Mouse (Mus musculus): ENCODE data around the gene Hist1h4h.

DNA sequence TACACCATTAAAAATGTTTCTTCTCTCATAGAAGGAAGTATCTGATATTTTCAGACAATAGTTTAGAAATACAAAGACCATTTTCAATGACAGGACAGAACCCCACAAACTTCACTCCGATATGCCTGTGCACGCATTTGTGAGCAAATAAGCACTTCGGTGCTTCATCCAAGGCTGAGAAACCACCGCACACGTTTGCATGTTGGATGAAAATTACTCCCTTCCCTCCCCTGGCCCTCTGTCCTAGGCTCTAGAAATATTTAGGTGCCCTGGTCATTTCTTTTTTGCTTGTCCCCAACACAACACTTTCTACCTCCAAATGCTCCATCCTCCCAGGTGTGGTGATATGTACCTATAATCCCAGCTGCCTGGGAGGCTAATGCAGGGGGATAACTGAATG, 29.3 kb upstream of the Hist1h4h start:
- TF ChIP-seq CTCF (IDR thresholded peaks at IDR 0.05; ENCODE audit: borderline replicate concordance, insufficient read depth, low read length) (no peak), POLR2A (IDR thresholded peaks at IDR 0.05; ENCODE audit: low read depth, low read length) (no peak)
